Mouse (Mus musculus) C2C12 (cell line): ENCODE measurements around the gene Tiam2. TPM values are rescaled to one million over a fixed set of nuclear protein-coding genes. Genes with fewer than 3 reads are reported as not detected.

Experiments
- H3K27me3 ChIP-seq: one replicate; pipeline ENCODE4 v1.6.1; 2011; ENCODE audit not compliant: control insufficient read depth, insufficient read depth, insufficient read length
- H3K36me3 ChIP-seq: one replicate; pipeline ENCODE4 v1.6.1; 2011; ENCODE audit not compliant: control insufficient read depth, insufficient read depth
- H3K4me3 ChIP-seq: one replicate; pipeline ENCODE4 v1.5.1; 2011; ENCODE audit warnings: mild to moderate bottlenecking, control low read depth; ENCODE audit not compliant: poor library complexity, insufficient read depth, severe bottlenecking
- H3K79me2 ChIP-seq: one replicate; pipeline ENCODE4 v1.6.1; 2011; ENCODE audit not compliant: control insufficient read depth, insufficient read depth
- H3K79me3 ChIP-seq: one replicate; pipeline ENCODE4 v1.6.1; 2011; ENCODE audit warnings: low read depth, control low read depth
- H3ac ChIP-seq: one replicate; pipeline ENCODE3; 2011; ENCODE audit warnings: low read depth; ENCODE audit not compliant: control insufficient read depth, insufficient read length
- CEBPB ChIP-seq: IDR thresholded peaks from one replicate; pipeline ENCODE4 v1.6.1; 2011; ENCODE audit warnings: low read depth, mild to moderate bottlenecking, control low read depth, moderate library complexity
- CTCF ChIP-seq: IDR thresholded peaks from one replicate; pipeline ENCODE4 v1.5.1; 2011; ENCODE audit not compliant: control insufficient read depth, insufficient read depth, insufficient read length
- FOSL1 ChIP-seq: IDR thresholded peaks from one replicate; pipeline ENCODE4 v1.8.0; 2011; ENCODE audit warnings: mild to moderate bottlenecking, low read length; ENCODE audit not compliant: poor library complexity, insufficient read depth, severe bottlenecking
- MAX ChIP-seq: IDR thresholded peaks from one replicate; pipeline ENCODE4 v1.6.1; 2011; ENCODE audit warnings: mild to moderate bottlenecking, control low read depth
- MYOD1 ChIP-seq: IDR thresholded peaks from one replicate; pipeline ENCODE4 v1.6.1; 2011; ENCODE audit warnings: low read depth; ENCODE audit not compliant: control insufficient read depth, insufficient read length
- MYOG ChIP-seq: IDR thresholded peaks from one replicate; pipeline ENCODE4 v1.6.1; 2011; ENCODE audit not compliant: control insufficient read depth, insufficient read length; ENCODE audit errors: extremely low read depth
- USF1 ChIP-seq: IDR thresholded peaks from one replicate; pipeline ENCODE4 v1.6.1; 2011; ENCODE audit warnings: low read depth, mild to moderate bottlenecking, control low read depth, moderate library complexity
- polyA plus RNA-seq: library from polyadenylated mRNA; unstranded; fragments of >200 nt; fragmentation: generic; extraction: Trizol; gene quantifications from one replicate; pipeline ENCODE4 v1.2.1, GENCODE M21; 2012; ENCODE audit warnings: missing spikeins

The Tiam2 gene
- polyA plus RNA-seq, 1 experiment = 28.3 TPM

DNA sequence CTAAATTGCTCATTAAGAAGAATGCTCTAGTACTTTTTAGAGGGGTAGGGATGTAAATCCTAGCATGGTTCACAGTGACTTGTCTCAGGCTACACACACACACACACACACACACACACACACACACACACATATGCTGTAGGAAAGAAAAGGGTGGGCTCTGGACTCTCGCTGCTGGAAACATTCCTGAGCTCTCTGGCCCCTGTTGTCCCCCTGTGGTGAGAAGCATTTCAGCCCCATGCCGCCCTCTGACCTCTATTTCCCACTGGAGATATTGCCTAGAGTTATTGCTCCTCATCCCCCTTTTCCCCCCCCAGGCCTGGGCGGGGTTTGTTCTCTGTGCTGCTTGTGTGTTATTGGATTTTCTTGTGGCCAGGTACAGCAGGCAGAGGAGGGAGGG, 28.5 kb downstream of the Tiam2 start:
- H3K79me2 ChIP-seq = peaks cover 99% of the 10 kb centered on the region
- no peak overlapping the region for H3K4me3 ChIP-seq
- no peak overlapping the region for H3ac ChIP-seq
- TF ChIP-seq MAX = no peak
- no peak for TF ChIP-seq CTCF
- no peak for TF ChIP-seq MYOG
- peaks cover 89% of the 10 kb centered on the region for H3K79me3 ChIP-seq
- peaks cover 30% of the 10 kb centered on the region for H3K36me3 ChIP-seq
- H3K27me3 ChIP-seq = no peaks in the 10 kb centered on the region

DNA sequence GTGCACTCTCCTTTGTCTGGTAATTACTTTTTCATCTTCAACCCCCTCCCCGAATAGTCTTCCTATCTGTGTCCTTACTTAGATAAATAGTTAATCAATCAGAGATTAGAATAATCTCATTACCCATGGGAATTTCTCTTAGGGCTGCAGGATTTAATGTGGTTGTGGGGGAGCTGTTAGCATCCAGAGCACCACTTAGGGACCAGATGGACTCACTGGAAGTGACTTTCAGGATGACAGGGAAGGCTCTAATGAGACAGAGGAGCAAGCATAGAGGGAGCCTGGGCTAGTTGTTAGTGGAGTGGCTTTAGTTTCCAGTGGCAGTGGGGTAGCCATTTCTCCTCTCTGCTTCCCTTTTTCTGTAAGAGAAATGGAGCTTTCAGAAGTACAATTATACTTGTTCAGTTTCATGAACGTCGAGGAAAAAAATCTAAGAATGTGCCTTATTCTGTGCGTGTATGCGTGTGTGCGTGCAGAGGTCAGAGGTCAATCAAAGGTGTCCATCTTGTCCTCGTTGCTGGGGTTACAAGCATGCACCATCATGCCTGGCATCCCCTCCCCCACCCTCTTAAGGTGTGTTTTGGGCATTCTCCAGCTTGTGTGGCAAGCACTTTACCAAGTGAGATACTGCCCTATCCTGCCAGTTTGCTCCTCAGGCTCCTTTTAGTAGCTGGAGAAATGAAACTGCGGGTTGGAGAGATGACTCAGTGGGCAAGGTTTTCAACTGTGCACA, 30.4 kb downstream of the Tiam2 start:
- Histone ChIP-seq H3K4me3 (no peak overlapping the region), H3K36me3 (peaks cover 23% of the 10 kb centered on the region), H3K79me3 (peaks cover 89% of the 10 kb centered on the region), H3K27me3 (no peaks in the 10 kb centered on the region), H3ac (no peak overlapping the region), H3K79me2 (peaks cover 100% of the 10 kb centered on the region)
- TF ChIP-seq MAX (no peak), MYOD1 (no peak), CEBPB (no peak), FOSL1 (no peak), CTCF (no peak), MYOG (no peak), USF1 (no peak)

DNA sequence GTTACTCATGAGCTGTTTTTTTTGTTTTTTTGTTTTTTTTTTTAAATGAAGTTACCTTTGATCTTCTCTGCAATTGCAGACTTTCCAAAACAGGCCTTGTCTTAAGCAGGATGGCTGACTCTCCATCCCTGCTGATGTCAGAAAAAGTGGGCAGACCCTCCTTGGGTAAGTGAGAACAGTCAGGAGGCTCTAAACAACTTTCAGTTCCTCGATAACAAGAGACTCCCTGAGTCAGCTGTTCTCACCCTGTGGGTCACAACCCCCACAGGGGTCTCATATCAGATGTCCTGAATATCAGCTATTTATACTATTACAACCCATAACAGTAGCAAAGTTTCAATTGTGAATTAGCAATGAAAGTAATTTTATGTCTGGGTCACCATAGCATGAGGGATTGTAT, 33.9 kb downstream of the Tiam2 start:
- Histone ChIP-seq H3ac (no peak overlapping the region), H3K4me3 (no peak overlapping the region), H3K79me2 (peaks cover 98% of the 10 kb centered on the region), H3K36me3 (peaks cover 24% of the 10 kb centered on the region), H3K27me3 (no peaks in the 10 kb centered on the region), H3K79me3 (peaks cover 89% of the 10 kb centered on the region)
- TF ChIP-seq MYOD1 = no peak
- no peak for TF ChIP-seq CEBPB
- TF ChIP-seq MYOG = no peak
- TF ChIP-seq CTCF = no peak
- TF ChIP-seq USF1 = no peak
- TF ChIP-seq MAX = no peak
- TF ChIP-seq FOSL1 = no peak

DNA sequence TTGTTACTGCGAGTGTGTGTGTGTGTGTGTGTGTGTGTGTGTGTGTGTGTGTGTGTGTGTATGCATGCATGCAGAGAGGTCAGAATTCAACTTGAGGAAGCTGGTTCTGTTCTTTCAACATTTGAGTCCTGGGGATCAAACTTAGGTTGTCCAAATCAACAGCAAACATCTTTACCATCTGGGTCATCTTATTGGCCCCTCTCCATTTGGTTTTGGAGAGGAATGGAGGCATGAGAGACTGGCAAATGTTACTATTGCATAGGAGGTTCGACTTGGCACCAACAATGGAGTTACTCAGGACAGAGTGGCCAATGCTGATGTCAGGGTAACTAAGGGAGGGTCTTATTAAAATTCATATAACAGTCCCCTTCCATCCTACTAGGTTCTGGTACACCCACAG, 35.4 kb downstream of the Tiam2 start:
- H3K79me3 ChIP-seq = peaks cover 86% of the 10 kb centered on the region
- H3ac ChIP-seq = no peak overlapping the region
- H3K79me2 ChIP-seq = peaks cover 97% of the 10 kb centered on the region
- H3K27me3 ChIP-seq = no peaks in the 10 kb centered on the region
- TF ChIP-seq MAX (no peak), CTCF (no peak), FOSL1 (no peak), CEBPB (no peak), USF1 (no peak), MYOD1 (no peak), MYOG (no peak)
- H3K36me3 ChIP-seq = peaks cover 33% of the 10 kb centered on the region
- no peak overlapping the region for H3K4me3 ChIP-seq

DNA sequence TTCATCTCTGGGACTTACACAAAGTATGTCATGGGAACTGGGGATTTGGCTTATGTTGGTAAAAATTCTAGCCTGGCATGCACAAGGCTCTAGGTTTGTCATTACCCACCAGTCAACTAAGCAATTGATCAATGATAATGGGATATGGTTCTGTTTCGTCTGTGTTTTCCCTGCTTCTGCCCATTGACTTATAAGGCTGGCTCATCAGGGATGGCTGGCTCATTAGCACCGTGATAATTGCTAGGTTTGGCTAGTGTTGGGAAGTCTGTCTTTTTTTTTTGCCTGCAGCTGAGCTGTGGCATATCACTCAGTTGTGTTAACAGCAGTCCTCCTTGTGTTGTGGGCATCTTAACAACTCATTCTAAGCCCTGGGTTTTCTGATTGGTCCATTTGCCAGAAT, 36.8 kb downstream of the Tiam2 start:
- H3K4me3 ChIP-seq = no peak overlapping the region
- peaks cover 47% of the 10 kb centered on the region for H3K36me3 ChIP-seq
- peaks cover 97% of the 10 kb centered on the region for H3K79me2 ChIP-seq
- TF ChIP-seq CTCF (no peak), MYOG (no peak), FOSL1 (no peak), MAX (no peak), MYOD1 (no peak), CEBPB (no peak), USF1 (no peak)
- H3ac ChIP-seq = no peak overlapping the region
- peaks cover 85% of the 10 kb centered on the region for H3K79me3 ChIP-seq
- no peaks in the 10 kb centered on the region for H3K27me3 ChIP-seq

DNA sequence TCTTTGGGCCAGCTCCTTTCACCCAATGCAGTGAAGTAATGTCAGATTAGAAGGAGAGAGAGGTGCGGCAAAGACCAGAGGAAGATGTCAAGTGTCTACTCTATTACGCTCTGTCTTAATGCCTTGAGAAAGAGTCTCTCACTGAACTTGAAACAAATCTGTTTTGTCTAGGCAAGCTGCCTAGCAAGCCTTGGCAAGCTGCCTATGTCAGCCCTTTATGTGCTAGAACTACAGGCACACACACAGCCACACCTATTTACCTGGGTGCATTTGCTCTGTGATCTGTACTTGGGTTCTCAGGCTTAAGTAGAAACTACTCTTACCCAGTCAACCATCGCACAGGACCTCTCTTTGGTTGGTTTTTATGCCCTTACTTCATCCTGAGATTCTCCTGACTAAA, 40.4 kb downstream of the Tiam2 start:
- Histone ChIP-seq H3ac (no peak overlapping the region), H3K79me2 (peaks cover 96% of the 10 kb centered on the region), H3K36me3 (peaks cover 54% of the 10 kb centered on the region), H3K79me3 (peaks cover 80% of the 10 kb centered on the region), H3K4me3 (no peak overlapping the region), H3K27me3 (no peaks in the 10 kb centered on the region)
- TF ChIP-seq MYOD1 (no peak), CEBPB (no peak), MYOG (no peak), CTCF (no peak), MAX (no peak), USF1 (no peak), FOSL1 (no peak)
